Mouse (Mus musculus): ENCODE results near the gene Ptpn18.
"Not testable (repeated sequence)": the region's sequence is repeated elsewhere in the genome, so short reads cannot be mapped to it uniquely, and the experiment has no call there.

Ptpn18 gene

DNA sequence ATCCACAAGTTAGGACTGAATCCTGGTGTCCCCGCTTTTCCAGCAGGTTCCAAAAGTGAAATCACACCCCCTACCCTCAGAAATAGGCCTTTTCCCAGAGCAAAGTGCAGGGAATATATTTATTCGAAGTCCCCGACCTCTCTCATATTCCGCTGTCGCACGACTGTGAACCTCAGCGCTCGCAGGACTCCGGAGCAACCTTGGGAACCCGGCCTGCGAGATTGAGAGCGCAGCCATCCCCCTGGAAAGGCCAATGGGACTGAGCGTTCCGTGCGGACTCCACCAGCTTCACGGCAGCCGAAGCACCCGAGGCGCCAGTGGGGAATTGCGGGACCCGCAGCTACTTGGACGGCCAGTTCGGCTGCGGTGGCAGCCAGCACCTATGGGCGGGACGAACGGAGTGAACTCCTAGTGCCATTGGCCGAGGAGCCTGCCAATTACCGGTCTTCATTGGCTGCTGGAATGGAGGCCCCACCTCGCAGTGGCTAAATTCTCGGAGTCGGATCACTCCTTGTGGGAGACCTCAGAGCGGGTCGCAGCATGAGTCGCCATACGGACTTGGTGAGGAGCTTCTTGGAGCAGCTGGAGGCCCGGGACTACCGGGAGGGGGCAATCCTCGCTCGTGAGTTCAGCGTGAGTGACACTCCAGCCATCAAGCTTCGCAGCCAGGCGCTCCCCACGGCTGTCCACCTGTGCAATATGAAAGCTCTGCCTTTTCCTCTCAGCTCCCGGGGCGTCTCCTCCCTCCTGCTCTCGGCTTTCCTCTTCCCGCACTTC is at the start of gene Ptpn18:
Gene Ptpn18 (plus strand): TSS at position 479 of the 777 bp plus-strand sequence.
- in situ Hi-C loops (cut with MboI; ENCODE audit: low pct_unique_long_range_greater_than_20kb in 1 of 2, low sequenced_read_pairs in 2 of 2, unreplicated experiment in 1 of 2), result no loop called here

GRCm38 (mm10) chr1:34428466-34428865 is 31.1 kb upstream of the Ptpn18 start:
- in situ Hi-C loops (cut with MboI; ENCODE audit: low pct_unique_long_range_greater_than_20kb in 1 of 2, low sequenced_read_pairs in 2 of 2, unreplicated experiment in 1 of 2), result no loop called here

DNA sequence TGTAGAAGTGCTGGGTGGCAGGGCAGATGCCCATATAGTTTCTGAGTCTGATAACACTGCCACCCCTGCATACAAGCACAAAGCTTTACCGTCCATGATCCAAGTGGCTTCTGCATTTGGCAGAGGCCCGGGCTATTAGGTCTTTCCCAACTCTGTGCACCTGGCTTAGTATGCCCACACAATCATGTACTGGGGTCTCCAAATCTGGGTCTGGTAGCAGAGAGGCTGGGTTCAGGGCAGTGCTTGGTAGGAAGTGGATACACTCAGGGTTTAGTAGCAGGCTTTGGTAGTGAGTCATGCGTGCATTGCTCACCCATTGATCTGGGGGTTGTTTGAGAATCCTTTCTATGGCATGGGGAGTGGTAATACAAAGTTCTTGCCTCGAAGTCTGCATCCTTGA is 30.3 kb upstream of the Ptpn18 start:
- in situ Hi-C loops (cut with MboI; ENCODE audit: low pct_unique_long_range_greater_than_20kb in 1 of 2, low sequenced_read_pairs in 2 of 2, unreplicated experiment in 1 of 2), result no loop called here

DNA sequence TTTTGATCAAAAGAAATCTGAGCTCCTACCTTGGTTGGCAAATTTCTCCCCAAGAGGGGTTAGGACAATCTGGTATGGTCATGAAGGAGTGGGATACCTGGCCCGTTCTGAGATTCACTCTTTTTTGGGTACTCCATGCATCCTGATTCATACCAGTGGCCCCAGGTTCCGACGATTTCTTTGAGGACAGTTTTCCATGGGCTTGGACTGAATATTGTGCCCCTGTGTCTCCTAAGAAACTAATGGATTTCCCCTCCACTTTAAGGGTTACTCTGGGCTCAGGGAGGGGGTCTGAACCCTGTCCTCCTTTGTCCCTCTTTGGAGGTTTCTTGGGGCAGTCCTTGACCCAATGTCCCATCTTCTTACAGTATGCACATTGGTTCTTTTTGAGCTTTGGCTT is 28.6 kb upstream of the Ptpn18 start:
- in situ Hi-C loops (cut with MboI; ENCODE audit: low pct_unique_long_range_greater_than_20kb in 1 of 2, low sequenced_read_pairs in 2 of 2, unreplicated experiment in 1 of 2), result no loop called here

GRCm38 (mm10) chr1:34431431-34431830 is 28.1 kb upstream of the Ptpn18 start:
- in situ Hi-C loops (cut with MboI; ENCODE audit: low pct_unique_long_range_greater_than_20kb in 1 of 2, low sequenced_read_pairs in 2 of 2, unreplicated experiment in 1 of 2), result no loop called here

- in situ Hi-C loops (cut with MboI; ENCODE audit: low pct_unique_long_range_greater_than_20kb in 1 of 2, low sequenced_read_pairs in 2 of 2, unreplicated experiment in 1 of 2), result no loop called here
Observed at GRCm38 (mm10) chr1:34432411-34432775, 27.2 kb upstream of the Ptpn18 start.

DNA sequence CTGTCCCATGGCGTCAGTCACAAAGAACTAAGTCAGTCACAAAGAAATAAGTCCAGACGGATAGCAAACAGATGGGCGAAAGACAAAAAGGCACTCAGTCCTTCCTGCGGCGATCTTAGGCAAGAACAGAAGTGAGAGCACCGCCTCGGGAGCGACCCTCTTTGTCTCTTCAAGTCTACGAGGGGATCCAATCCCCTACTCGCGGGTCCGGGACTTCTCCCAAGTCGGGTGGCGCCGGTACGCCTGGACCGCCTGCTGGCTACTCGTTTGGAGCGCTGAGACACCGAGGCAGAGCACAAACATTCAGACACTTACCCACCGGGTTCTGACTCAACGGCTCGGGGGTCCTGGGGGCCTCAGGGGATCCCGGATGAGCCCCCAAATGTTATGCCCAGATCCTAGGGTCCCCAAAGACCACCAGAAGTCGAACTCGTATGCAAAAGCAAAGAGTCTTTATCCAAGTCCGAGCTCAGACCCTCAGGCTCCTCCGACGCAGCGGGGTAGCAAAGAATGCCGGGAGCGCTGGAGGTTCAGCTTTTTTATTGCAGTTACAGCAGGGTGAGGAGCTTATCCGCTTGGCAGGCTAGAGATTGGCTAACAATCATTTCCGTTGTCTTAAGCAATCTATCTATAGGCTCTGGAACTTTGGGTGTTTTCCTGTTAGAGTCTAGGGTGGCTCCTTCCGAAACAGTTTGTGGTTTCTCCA is 26.6 kb upstream of the Ptpn18 start:
- in situ Hi-C loops (cut with MboI; ENCODE audit: low pct_unique_long_range_greater_than_20kb in 1 of 2, low sequenced_read_pairs in 2 of 2, unreplicated experiment in 1 of 2), result no loop called here

GRCm38 (mm10) chr1:34433891-34434521 is 25.6 kb upstream of the Ptpn18 start:
- in situ Hi-C loops (cut with MboI; ENCODE audit: low pct_unique_long_range_greater_than_20kb in 1 of 2, low sequenced_read_pairs in 2 of 2, unreplicated experiment in 1 of 2), result no loop called here

GRCm38 (mm10) chr1:34434660-34435160 is 24.9 kb upstream of the Ptpn18 start:
- in situ Hi-C loops (cut with MboI; ENCODE audit: low pct_unique_long_range_greater_than_20kb in 1 of 2, low sequenced_read_pairs in 2 of 2, unreplicated experiment in 1 of 2), result no loop called here

DNA sequence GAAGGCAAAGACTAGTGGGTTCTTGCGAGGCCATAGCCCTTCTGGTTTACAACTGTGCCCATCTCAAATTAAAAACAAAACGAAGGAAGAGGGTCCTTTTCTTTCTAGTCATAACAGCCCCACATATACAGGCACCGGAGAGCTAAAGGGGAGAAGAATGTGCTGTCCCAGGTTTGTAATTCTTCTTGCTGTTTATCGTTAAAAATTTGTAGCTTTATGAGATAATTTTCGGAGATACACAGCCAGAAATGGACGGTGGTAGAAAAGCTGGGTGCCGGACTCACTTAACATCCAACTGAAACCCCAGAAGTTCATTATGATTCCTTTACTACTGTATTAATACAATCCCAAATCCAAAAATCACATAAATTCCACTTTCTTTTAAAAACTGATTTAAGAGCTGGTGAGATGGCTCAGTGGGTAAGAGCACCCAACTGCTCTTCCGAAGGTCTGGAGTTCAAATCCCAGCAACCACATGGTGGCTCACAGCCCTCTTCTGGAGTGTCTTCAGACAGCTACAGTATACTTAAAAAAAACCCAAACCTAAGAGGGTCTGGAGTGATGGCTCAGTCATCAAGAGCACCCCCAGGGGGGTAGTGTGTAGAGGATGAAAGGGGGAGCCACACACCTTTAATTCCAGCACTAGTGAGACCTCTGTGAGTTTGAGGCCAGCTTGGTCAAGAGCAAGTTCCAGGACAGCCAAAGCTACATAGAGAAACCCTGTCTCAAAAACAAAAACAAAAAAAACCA is 24.0 kb upstream of the Ptpn18 start:
- in situ Hi-C loops (cut with MboI; ENCODE audit: low pct_unique_long_range_greater_than_20kb in 1 of 2, low sequenced_read_pairs in 2 of 2, unreplicated experiment in 1 of 2), result no loop called here

DNA sequence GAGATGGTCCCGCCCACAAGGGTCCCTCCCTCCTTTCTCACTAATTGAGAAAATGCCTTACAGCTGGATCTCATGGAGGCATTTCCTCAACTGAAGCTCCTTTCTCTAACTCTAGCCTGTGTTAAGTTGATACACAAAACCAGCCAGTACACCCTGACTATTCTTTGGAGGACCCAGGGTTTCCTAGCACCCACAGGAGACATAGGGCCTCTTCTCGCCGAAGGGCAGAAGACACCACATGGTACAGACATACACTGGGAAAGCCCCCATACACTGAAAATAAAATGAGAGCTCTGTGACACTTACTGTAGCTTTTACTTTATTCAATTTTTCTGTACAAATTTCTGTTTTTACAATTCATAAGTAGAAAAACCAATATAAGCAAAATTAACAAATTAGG is 23.2 kb upstream of the Ptpn18 start:
- in situ Hi-C loops (cut with MboI; ENCODE audit: low pct_unique_long_range_greater_than_20kb in 1 of 2, low sequenced_read_pairs in 2 of 2, unreplicated experiment in 1 of 2), result no loop called here

- in situ Hi-C loops (cut with MboI; ENCODE audit: low pct_unique_long_range_greater_than_20kb in 1 of 2, low sequenced_read_pairs in 2 of 2, unreplicated experiment in 1 of 2), result not testable (repeated sequence)
Observed at GRCm38 (mm10) chr1:34437366-34437765, 22.2 kb upstream of the Ptpn18 start.

DNA sequence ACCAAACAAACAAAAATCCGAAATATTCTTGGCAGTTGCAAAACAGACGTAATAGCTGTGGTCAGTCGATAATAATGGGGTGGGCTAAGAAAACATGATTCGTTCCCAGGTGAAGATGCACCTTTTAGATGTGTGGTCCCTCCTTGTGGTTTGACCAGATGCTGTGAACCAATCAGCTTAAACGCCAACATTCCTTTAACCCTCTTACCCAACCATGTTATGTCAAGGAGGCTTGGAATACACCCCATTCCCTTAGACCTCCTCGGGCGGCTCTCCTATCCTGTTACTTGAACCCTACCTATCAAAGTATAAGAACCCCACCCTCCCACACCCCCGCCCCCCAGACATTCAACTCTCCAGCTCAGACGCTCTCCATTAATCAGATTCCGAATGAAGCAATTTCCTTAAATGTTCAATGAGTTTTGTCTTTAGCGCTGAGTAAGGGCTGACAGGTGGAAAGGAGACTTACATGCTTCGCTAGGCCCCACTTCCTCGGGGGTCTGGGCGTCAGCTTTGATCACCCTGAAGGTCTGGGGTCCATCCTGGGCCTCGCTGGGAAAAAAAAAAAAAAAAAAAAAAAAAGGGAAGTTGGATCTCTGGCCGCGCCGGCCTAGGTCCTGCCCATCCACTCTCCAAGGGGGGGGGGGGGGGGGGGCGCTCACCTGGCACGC is 21.0 kb upstream of the Ptpn18 start:
- in situ Hi-C loops (cut with MboI; ENCODE audit: low pct_unique_long_range_greater_than_20kb in 1 of 2, low sequenced_read_pairs in 2 of 2, unreplicated experiment in 1 of 2), result no loop called here

DNA sequence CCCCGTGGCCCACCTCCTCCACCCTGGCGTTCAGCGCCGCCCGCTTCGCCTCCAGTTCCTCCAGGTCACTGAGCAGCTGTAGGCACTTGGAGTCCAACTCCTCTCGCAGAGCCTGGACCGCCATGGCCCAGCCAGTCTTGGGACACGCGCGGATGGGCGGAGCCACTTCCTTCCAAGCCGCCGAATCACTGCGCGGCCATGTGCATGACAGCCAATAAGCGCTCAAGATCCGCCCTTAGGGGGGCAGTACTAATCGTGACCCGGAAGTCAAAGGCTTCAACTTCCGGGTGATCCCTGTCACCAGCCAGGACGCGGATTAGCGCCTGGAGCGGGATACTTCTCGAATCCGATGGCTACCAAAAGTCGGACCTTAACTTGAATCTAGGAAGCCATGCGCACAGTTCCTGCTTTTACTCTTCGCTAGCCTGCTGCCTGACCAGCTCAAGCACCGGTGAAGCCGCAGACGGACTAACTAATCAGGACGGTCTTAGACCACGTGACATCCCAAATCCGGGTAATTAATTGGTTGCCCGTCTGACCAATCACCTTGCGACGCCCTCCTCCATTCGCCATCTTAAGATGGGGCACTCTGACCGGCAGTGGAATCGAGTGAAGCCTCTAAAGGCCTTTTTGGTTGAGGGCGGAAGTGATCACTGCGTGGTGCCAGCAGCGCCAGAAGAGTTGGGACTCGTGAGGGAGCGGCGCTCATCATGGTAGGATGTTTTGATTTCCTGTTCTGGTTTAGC is 20.2 kb upstream of the Ptpn18 start, which contains the start of the genes Ccdc115 and Imp4:
Gene Ccdc115 (minus strand): TSS at position 458 of the 746 bp plus-strand sequence.
Gene Imp4 (plus strand): TSS at position 637 of the 746 bp plus-strand sequence.
- in situ Hi-C loops (cut with MboI; ENCODE audit: low pct_unique_long_range_greater_than_20kb in 1 of 2, low sequenced_read_pairs in 2 of 2, unreplicated experiment in 1 of 2), result no loop called here

- in situ Hi-C loops (cut with MboI; ENCODE audit: low pct_unique_long_range_greater_than_20kb in 1 of 2, low sequenced_read_pairs in 2 of 2, unreplicated experiment in 1 of 2), result no loop called here
Observed at GRCm38 (mm10) chr1:34439961-34440630, 19.5 kb upstream of the Ptpn18 start.

DNA sequence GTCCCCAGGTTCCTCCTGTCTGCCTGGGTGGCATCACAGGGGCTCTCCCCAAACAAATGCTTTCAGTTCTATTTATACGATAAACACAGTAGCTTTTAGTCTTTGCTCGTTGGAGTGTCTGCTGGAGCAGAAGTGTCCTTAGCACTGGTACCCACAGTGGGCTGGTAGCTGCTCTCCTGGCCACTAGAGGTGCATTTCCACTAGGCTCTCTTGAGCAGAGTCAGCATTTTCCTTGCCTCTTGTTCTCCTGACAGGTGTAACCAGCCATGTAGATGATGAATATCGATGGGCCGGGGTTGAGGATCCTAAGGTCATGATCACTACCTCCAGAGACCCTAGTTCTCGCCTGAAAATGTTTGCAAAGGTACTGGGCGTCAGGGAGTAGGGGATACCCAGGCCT is 16.4 kb upstream of the Ptpn18 start:
- in situ Hi-C loops (cut with MboI; ENCODE audit: low pct_unique_long_range_greater_than_20kb in 1 of 2, low sequenced_read_pairs in 2 of 2, unreplicated experiment in 1 of 2), result no loop called here

DNA sequence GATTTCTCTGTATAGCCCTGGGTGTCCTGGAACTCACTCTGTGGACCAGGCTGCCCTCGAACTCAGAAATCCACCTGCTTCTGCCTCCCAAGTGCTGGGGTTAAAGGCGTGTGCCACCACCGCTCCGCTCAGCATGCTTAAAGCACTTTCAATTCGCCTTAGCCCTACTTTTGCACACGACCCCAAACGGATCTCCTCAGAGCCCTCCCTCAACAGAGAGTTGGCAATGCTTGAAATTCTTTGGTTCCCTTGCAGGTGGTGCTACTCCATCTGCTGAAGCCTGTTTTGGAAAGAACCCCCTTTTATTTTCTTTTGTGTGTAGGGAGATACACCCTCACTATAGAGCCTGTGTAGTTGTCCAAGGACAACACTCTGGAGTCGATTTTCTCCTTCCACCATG is 1.1 kb upstream of the Ptpn18 start:
- in situ Hi-C loops (cut with MboI; ENCODE audit: low pct_unique_long_range_greater_than_20kb in 1 of 2, low sequenced_read_pairs in 2 of 2, unreplicated experiment in 1 of 2), result no loop called here
